Mouse (Mus musculus): ENCODE measurements at regions not wholly inside any gene's neighbourhood (a gene's known extent, or its start where the extent isn't known, plus 50 kb on each side); places are given as distances from the start of the nearest gene placed in this dataset.

DNA sequence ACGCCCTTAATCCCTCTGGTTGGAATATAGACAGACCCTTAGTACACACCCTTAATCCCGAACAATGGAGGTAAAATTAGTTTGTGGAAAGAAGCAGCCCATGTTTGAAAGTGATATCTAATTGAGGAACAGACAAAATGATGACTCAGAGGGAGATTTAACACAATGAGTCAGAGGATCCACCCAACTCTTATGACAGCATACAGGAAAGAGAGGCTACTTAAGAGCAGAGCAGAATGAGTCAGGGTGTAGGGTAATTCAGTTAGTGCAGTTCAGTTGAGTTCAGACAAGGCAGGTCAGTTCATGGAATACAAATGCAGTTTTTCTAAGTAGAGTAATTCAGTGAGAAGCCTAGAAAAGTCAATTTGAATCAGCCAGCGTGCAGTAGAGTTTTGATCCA lies 382.6 kb downstream of the Fat4 start:
- TF ChIP-seq POLR2A (IDR thresholded peaks at IDR 0.05; ENCODE audit: control insufficient read depth, low read depth, low read length) = no peak
- no peak for TF ChIP-seq CTCF (IDR thresholded peaks at IDR 0.05; ENCODE audit: control insufficient read depth, insufficient read depth, insufficient replicate concordance, low read depth, low read length)

DNA sequence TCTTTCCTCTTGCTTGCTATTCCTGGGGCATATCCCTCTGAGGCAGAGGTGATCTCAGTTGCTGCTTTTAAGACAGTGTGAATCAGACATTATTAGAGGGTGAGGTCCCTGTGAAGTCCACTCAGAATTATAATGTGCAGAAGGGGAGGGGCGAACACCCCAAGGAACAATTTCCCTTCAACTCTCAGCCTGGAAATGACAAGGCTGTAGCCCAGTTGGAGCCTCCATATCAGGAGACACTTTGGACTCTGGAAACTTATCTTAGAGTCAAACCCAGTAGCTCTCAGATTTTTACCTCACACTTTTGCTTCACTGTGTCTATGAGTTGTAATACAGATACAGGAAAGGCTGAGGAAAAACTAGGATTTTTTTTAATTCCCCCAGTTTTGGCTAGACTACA lies 385.9 kb downstream of the Fat4 start:
- H3K36me3 ChIP-seq (ENCODE audit: control insufficient read depth, insufficient read depth, low read length) = no peaks in the 10 kb centered on the region
- no peaks in the 10 kb centered on the region; the same call in 1 of the 2 replicates for H3K4me1 ChIP-seq (ENCODE audit: control insufficient read depth, insufficient read depth, low read length)
- H3K27me3 ChIP-seq (ENCODE audit: control insufficient read depth, insufficient read depth, low read length) = no peaks in the 10 kb centered on the region
- no peak overlapping the region for H3K27ac ChIP-seq (ENCODE audit: control insufficient read depth, insufficient read depth, low read depth, low read length)
- TF ChIP-seq POLR2A (IDR thresholded peaks at IDR 0.05; ENCODE audit: control insufficient read depth, low read depth, low read length) (no peak), CTCF (IDR thresholded peaks at IDR 0.05; ENCODE audit: control insufficient read depth, insufficient read depth, insufficient replicate concordance, low read depth, low read length) (no peak)
- H3K4me3 ChIP-seq (ENCODE audit: control insufficient read depth, low read depth, low read length) = no peak overlapping the region

More for the DNA sequence above, 382.6 kb downstream of the Fat4 start:
- Histone ChIP-seq H3K36me3 (ENCODE audit: control insufficient read depth, insufficient read depth, low read length) (no peaks in the 10 kb centered on the region), H3K4me1 (ENCODE audit: control insufficient read depth, insufficient read depth, low read length) (no peaks in the 10 kb centered on the region), H3K27me3 (ENCODE audit: control insufficient read depth, insufficient read depth, low read length) (no peaks in the 10 kb centered on the region), H3K4me3 (ENCODE audit: control insufficient read depth, low read depth, low read length) (no peak overlapping the region), H3K27ac (ENCODE audit: control insufficient read depth, insufficient read depth, low read depth, low read length) (no peak overlapping the region)

DNA sequence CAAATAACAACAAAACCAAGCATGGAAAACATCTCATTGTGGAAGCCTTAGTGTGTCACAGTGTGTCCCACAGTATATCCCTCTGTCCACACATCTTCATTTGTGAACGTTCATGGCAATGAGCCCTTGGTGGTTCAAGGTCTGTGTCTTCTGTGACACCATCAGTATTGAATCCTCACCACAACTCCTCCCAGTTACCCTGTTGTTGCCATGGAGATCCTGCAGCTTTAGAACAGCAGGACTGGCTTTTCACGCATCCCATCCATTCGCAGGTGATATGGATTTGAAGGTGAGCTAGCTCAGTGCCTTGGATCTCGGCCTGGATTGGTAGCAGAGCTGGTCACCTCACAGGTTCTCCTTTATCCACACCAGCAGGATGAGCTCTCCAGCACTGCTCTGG lies 390.2 kb downstream of the Fat4 start:
- Histone ChIP-seq H3K27me3 (ENCODE audit: control insufficient read depth, insufficient read depth, low read length) (no peaks in the 10 kb centered on the region), H3K4me3 (ENCODE audit: control insufficient read depth, low read depth, low read length) (no peak overlapping the region), H3K36me3 (ENCODE audit: control insufficient read depth, insufficient read depth, low read length) (no peaks in the 10 kb centered on the region), H3K4me1 (ENCODE audit: control insufficient read depth, insufficient read depth, low read length) (no peaks in the 10 kb centered on the region; the same call in 1 of the 2 replicates), H3K27ac (ENCODE audit: control insufficient read depth, insufficient read depth, low read depth, low read length) (no peak overlapping the region)
- no peak for TF ChIP-seq CTCF (IDR thresholded peaks at IDR 0.05; ENCODE audit: control insufficient read depth, insufficient read depth, insufficient replicate concordance, low read depth, low read length)
- TF ChIP-seq POLR2A (IDR thresholded peaks at IDR 0.05; ENCODE audit: control insufficient read depth, low read depth, low read length) = no peak

DNA sequence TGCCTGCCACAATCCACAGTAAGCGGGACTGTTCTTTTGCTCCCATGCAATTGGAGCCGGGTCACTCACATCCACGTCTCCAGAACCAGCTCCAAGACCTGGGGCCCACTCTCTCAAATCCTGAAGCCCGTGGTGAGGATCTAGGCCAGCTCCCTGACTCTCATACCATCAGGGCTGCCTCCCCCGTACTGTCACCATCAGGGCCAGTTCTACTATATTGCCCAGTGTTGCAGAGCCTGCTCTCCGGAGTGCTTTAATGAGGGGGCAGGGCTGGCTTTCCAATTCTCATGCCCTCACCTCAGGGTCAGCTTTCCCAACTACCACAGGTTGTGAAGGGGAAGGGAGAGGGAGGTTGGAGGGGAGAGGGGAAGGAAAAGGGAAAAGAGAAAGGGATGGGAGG lies 390.6 kb downstream of the Fat4 start:
- Histone ChIP-seq H3K27me3 (ENCODE audit: control insufficient read depth, insufficient read depth, low read length) (no peaks in the 10 kb centered on the region), H3K36me3 (ENCODE audit: control insufficient read depth, insufficient read depth, low read length) (no peaks in the 10 kb centered on the region), H3K4me3 (ENCODE audit: control insufficient read depth, low read depth, low read length) (no peak overlapping the region), H3K27ac (ENCODE audit: control insufficient read depth, insufficient read depth, low read depth, low read length) (no peak overlapping the region), H3K4me1 (ENCODE audit: control insufficient read depth, insufficient read depth, low read length) (no peaks in the 10 kb centered on the region; the same call in 1 of the 2 replicates)
- TF ChIP-seq CTCF (IDR thresholded peaks at IDR 0.05; ENCODE audit: control insufficient read depth, insufficient read depth, insufficient replicate concordance, low read depth, low read length) (no peak), POLR2A (IDR thresholded peaks at IDR 0.05; ENCODE audit: control insufficient read depth, low read depth, low read length) (no peak)

DNA sequence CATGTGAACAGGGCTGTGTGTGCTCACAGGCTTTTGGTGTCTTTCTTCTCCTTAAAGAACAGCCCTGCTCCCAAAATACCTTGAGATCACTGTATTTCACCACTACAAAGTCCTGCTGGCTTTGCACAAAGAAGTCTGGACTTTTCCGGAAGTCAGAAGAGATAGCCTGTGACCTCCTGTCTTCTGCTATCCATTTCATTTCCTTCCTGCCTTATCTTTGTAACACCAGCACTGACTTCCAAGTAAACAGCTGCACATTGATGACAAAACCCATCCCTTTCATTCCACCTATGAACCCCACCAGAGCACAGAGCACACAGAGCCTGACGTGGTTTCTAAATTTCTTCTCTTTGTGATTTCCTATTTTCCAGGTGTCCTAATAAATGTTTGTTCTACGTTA lies 408.5 kb downstream of the Fat4 start:
- Histone ChIP-seq H3K4me3 (ENCODE audit: control insufficient read depth, low read depth, low read length) (no peak overlapping the region), H3K4me1 (ENCODE audit: control insufficient read depth, insufficient read depth, low read length) (no peaks in the 10 kb centered on the region), H3K36me3 (ENCODE audit: control insufficient read depth, insufficient read depth, low read length) (no peaks in the 10 kb centered on the region), H3K27me3 (ENCODE audit: control insufficient read depth, insufficient read depth, low read length) (no peaks in the 10 kb centered on the region), H3K27ac (ENCODE audit: control insufficient read depth, insufficient read depth, low read depth, low read length) (no peak overlapping the region)
- TF ChIP-seq CTCF (IDR thresholded peaks at IDR 0.05; ENCODE audit: control insufficient read depth, insufficient read depth, insufficient replicate concordance, low read depth, low read length) = no peak
- TF ChIP-seq POLR2A (IDR thresholded peaks at IDR 0.05; ENCODE audit: control insufficient read depth, low read depth, low read length) = no peak

DNA sequence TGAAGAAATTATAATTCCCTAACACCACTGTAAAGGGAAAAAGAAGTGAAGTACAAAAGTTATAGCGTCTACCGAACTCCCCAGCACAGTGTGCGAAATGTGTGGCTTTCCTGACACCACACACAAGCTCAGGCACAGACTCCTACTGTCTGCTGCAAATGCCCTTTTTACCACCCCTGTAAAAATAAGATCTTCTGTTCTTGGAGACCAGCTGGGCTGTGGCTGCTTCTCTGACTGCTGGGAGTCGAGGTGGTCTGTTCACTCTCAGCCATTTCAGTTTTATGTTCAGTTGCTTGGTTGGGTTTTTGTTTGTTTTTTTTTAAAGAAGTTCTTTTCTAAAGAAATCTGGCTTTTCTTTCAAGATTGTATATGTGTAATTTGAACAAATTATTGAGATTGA lies 409.5 kb downstream of the Fat4 start:
- TF ChIP-seq POLR2A (IDR thresholded peaks at IDR 0.05; ENCODE audit: control insufficient read depth, low read depth, low read length) = no peak
- no peak for TF ChIP-seq CTCF (IDR thresholded peaks at IDR 0.05; ENCODE audit: control insufficient read depth, insufficient read depth, insufficient replicate concordance, low read depth, low read length)
- Histone ChIP-seq H3K27me3 (ENCODE audit: control insufficient read depth, insufficient read depth, low read length) (no peaks in the 10 kb centered on the region), H3K27ac (ENCODE audit: control insufficient read depth, insufficient read depth, low read depth, low read length) (no peak overlapping the region), H3K4me1 (ENCODE audit: control insufficient read depth, insufficient read depth, low read length) (no peaks in the 10 kb centered on the region), H3K4me3 (ENCODE audit: control insufficient read depth, low read depth, low read length) (no peak overlapping the region), H3K36me3 (ENCODE audit: control insufficient read depth, insufficient read depth, low read length) (no peaks in the 10 kb centered on the region)

DNA sequence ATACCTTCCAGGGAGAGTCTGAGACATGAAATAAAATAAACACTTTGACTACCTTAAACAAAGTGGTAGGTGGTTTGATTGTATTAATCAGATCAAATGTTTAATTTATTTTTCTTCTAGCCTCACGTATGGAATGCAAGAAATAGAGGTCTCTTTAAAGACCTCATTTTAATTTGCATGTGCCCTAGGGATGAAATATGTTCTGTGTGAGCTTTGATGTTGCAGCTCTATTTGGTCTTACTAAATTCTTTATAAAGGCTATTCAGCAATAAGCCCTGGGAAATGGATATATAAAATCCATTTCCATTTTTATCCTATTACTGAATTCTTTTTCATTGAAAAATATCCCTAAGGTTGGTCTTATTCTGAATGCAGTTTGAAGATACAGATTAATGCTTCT lies 422.7 kb downstream of the Fat4 start:
- no peaks in the 10 kb centered on the region for H3K36me3 ChIP-seq (ENCODE audit: control insufficient read depth, insufficient read depth, low read length)
- H3K4me3 ChIP-seq (ENCODE audit: control insufficient read depth, low read depth, low read length) = no peak overlapping the region
- no peaks in the 10 kb centered on the region for H3K27me3 ChIP-seq (ENCODE audit: control insufficient read depth, insufficient read depth, low read length)
- TF ChIP-seq POLR2A (IDR thresholded peaks at IDR 0.05; ENCODE audit: control insufficient read depth, low read depth, low read length) = no peak
- no peak for TF ChIP-seq CTCF (IDR thresholded peaks at IDR 0.05; ENCODE audit: control insufficient read depth, insufficient read depth, insufficient replicate concordance, low read depth, low read length)
- H3K4me1 ChIP-seq (ENCODE audit: control insufficient read depth, insufficient read depth, low read length) = no peaks in the 10 kb centered on the region
- no peak overlapping the region for H3K27ac ChIP-seq (ENCODE audit: control insufficient read depth, insufficient read depth, low read depth, low read length)

DNA sequence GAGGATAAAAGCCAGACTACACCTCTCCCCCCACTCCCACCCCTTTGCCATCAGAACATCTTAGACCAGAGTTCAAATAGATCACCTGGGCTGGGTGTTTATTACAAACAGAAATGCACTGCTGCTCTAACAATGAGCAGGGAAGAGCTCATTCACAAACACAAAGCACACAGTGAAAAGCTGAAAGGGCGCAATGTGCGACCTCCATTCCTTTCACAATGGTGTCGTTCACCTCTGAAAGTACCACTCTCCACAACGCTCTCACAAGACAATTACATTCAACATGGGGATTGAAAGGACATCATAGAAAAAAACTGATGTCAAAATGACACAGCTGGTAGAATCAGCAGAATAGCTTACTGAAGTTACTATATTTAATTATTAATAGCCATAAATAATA lies 426.8 kb downstream of the Fat4 start:
- Histone ChIP-seq H3K27me3 (ENCODE audit: control insufficient read depth, insufficient read depth, low read length) (no peaks in the 10 kb centered on the region), H3K4me1 (ENCODE audit: control insufficient read depth, insufficient read depth, low read length) (no peaks in the 10 kb centered on the region), H3K36me3 (ENCODE audit: control insufficient read depth, insufficient read depth, low read length) (no peaks in the 10 kb centered on the region), H3K27ac (ENCODE audit: control insufficient read depth, insufficient read depth, low read depth, low read length) (no peak overlapping the region), H3K4me3 (ENCODE audit: control insufficient read depth, low read depth, low read length) (no peak overlapping the region)
- TF ChIP-seq POLR2A (IDR thresholded peaks at IDR 0.05; ENCODE audit: control insufficient read depth, low read depth, low read length) (no peak), CTCF (IDR thresholded peaks at IDR 0.05; ENCODE audit: control insufficient read depth, insufficient read depth, insufficient replicate concordance, low read depth, low read length) (no peak)

All from testis, adult 2 months (tissue).